Mouse (Mus musculus): ENCODE measurements around the gene Serac1.
"Not testable (repeated sequence)": the region's sequence is repeated elsewhere in the genome, so short reads cannot be mapped to it uniquely, and the experiment has no call there.

Gene Serac1

GRCm38 (mm10) chr17:6066021-6066420 is 13.5 kb downstream of the Serac1 start:
- no peak for DNase-seq (ENCODE audit: low spot score)

- DNase-seq (ENCODE audit: low spot score), result no peak
These were observed 16.0 kb downstream of the Serac1 start for GRCm38 (mm10) chr17:6063532-6063931.

GRCm38 (mm10) chr17:6062793-6063192 is 16.7 kb downstream of the Serac1 start:
- no peak for DNase-seq (ENCODE audit: low spot score)

- peak; percentile 21 for DNase-seq (ENCODE audit: low spot score)
These were observed 24.6 kb downstream of the Serac1 start for GRCm38 (mm10) chr17:6054934-6055355.

GRCm38 (mm10) chr17:6052801-6053200 is 26.7 kb downstream of the Serac1 start:
- no peak for DNase-seq (ENCODE audit: low spot score)

- DNase-seq (ENCODE audit: low spot score), result no peak
These were observed 42.0 kb downstream of the Serac1 start for GRCm38 (mm10) chr17:6037507-6037906.

- DNase-seq (ENCODE audit: low spot score), result no peak
These were observed 42.7 kb downstream of the Serac1 start for GRCm38 (mm10) chr17:6036872-6037271.

- DNase-seq (ENCODE audit: low spot score), result no peak
These were observed 43.1 kb downstream of the Serac1 start for GRCm38 (mm10) chr17:6036458-6036857.

GRCm38 (mm10) chr17:6035661-6036060 is 43.9 kb downstream of the Serac1 start:
- DNase-seq (ENCODE audit: low spot score), result no peak

- DNase-seq (ENCODE audit: low spot score), result no peak
These were observed 53.7 kb downstream of the Serac1 start for GRCm38 (mm10) chr17:6025831-6026230.

GRCm38 (mm10) chr17:6021374-6021789 is 58.2 kb downstream of the Serac1 start:
- not testable (repeated sequence) for DNase-seq (ENCODE audit: low spot score)

- no peak for DNase-seq (ENCODE audit: low spot score)
These were observed 58.9 kb downstream of the Serac1 start for GRCm38 (mm10) chr17:6020636-6021035.

GRCm38 (mm10) chr17:6019776-6020175 is 59.8 kb downstream of the Serac1 start:
- no peak for DNase-seq (ENCODE audit: low spot score)

GRCm38 (mm10) chr17:6018348-6018747 is 61.2 kb downstream of the Serac1 start:
- DNase-seq (ENCODE audit: low spot score), result no peak

- no peak for DNase-seq (ENCODE audit: low spot score)
These were observed 62.3 kb downstream of the Serac1 start for GRCm38 (mm10) chr17:6017268-6017667.

- DNase-seq (ENCODE audit: low spot score), result no peak
These were observed 63.2 kb downstream of the Serac1 start for GRCm38 (mm10) chr17:6016213-6016780.

- no peak for DNase-seq (ENCODE audit: low spot score)
These were observed 64.6 kb downstream of the Serac1 start for GRCm38 (mm10) chr17:6014985-6015384.

- DNase-seq (ENCODE audit: low spot score), result no peak
These were observed 66.5 kb downstream of the Serac1 start for GRCm38 (mm10) chr17:6013079-6013478.

- DNase-seq (ENCODE audit: low spot score), result no peak
These were observed 69.9 kb downstream of the Serac1 start for GRCm38 (mm10) chr17:6009606-6010005.

- no peak for DNase-seq (ENCODE audit: low spot score)
These were observed 71.0 kb downstream of the Serac1 start for GRCm38 (mm10) chr17:6008590-6008989.

- DNase-seq (ENCODE audit: low spot score), result no peak
These were observed 71.6 kb downstream of the Serac1 start for GRCm38 (mm10) chr17:6007902-6008301.

- no peak for DNase-seq (ENCODE audit: low spot score)
These were observed 72.3 kb downstream of the Serac1 start for GRCm38 (mm10) chr17:6007101-6007780.

GRCm38 (mm10) chr17:6005638-6006471 is 73.7 kb downstream of the Serac1 start:
- DNase-seq (ENCODE audit: low spot score), result no peak
